Mouse (Mus musculus) thymus, adult 18-20 months (tissue): Measurements from ENCODE around the gene Shc1.

Source experiments
- DNase-seq, 2 experiments: peaks; one replicate each; pipeline ENCODE4 v3.0.0; 2022; ENCODE audit warnings: mixed read lengths in 2 of 2

Gene Shc1

GRCm38 (mm10) chr3:89418170-89418860 lies at the start of gene Shc1, which contains the start of gene Cks1b:
Shc1 (plus strand) TSS chr3:89418443.
Cks1b (minus strand) TSS chr3:89418383.
- peak; percentile 91 to 97 for DNase-seq

GRCm38 (mm10) chr3:89373581-89374231 lies 44.5 kb upstream of the Shc1 start:
- no peak for DNase-seq

- DNase-seq: no peak
Measured at GRCm38 (mm10) chr3:89377831-89378230, 40.4 kb upstream of the Shc1 start.

GRCm38 (mm10) chr3:89378394-89379067 lies 39.7 kb upstream of the Shc1 start:
- DNase-seq: peak; percentile 53 to 69

- peak in 1 of 2 experiments; percentile 49 for DNase-seq
Measured at GRCm38 (mm10) chr3:89379388-89380131, 38.7 kb upstream of the Shc1 start.

GRCm38 (mm10) chr3:89380291-89380690 lies 38.0 kb upstream of the Shc1 start:
- DNase-seq: no peak

GRCm38 (mm10) chr3:89380711-89381110 lies 37.5 kb upstream of the Shc1 start:
- DNase-seq: no peak

- DNase-seq: no peak
Measured at GRCm38 (mm10) chr3:89381233-89381632, 37.0 kb upstream of the Shc1 start.

GRCm38 (mm10) chr3:89382033-89382882 lies 36.0 kb upstream of the Shc1 start:
- peak in 1 of 2 experiments; percentile 36 for DNase-seq

- no peak for DNase-seq
Measured at GRCm38 (mm10) chr3:89382950-89383349, 35.3 kb upstream of the Shc1 start.

GRCm38 (mm10) chr3:89383651-89384255 lies 34.5 kb upstream of the Shc1 start:
- DNase-seq: no peak

GRCm38 (mm10) chr3:89384331-89385076 lies 33.7 kb upstream of the Shc1 start:
- DNase-seq: no peak

GRCm38 (mm10) chr3:89385451-89385850 lies 32.8 kb upstream of the Shc1 start:
- DNase-seq: peak; percentile 49 to 58

- DNase-seq: peak in 1 of 2 experiments; percentile 48
Measured at GRCm38 (mm10) chr3:89386438-89387420, 31.5 kb upstream of the Shc1 start.

- DNase-seq: peak in 1 of 2 experiments; percentile 27
Measured at GRCm38 (mm10) chr3:89387632-89388031, 30.6 kb upstream of the Shc1 start.

- DNase-seq: peak in 1 of 2 experiments; percentile 30
Measured at GRCm38 (mm10) chr3:89388134-89388881, 29.9 kb upstream of the Shc1 start.

- DNase-seq: peak in 1 of 2 experiments; percentile 52
Measured at GRCm38 (mm10) chr3:89388901-89389740, 29.1 kb upstream of the Shc1 start.

GRCm38 (mm10) chr3:89390111-89390515 lies 28.1 kb upstream of the Shc1 start:
- no peak for DNase-seq
